Mouse (Mus musculus) gastrocnemius, adult 18-20 months (tissue): ENCODE results near the gene Mastl. TPM values are rescaled to one million over a fixed set of nuclear protein-coding genes. Genes with fewer than 3 reads are reported as not detected.

ENCODE experiments used
- DNase-seq: peaks from one replicate; pipeline ENCODE4 v3.0.0; 2021; ENCODE audit warnings: low spot score
- long read RNA-seq, 2 experiments: library from polyadenylated mRNA; stranded (forward); transcript quantifications; one replicate each; pipeline ENCODE4 v2.0.0; 2021
- total RNA-seq, 2 experiments: library from RNA; stranded (reverse); gene quantifications; 2 replicates each; pipeline ENCODE4 v1.2.3; 2021

Mastl gene
- under 1 TPM; 0.41 to 0.50 TPM for total RNA-seq
- long read RNA-seq, experiment 1 = 0 reads
- long read RNA-seq, experiment 2 = 0 reads

DNA sequence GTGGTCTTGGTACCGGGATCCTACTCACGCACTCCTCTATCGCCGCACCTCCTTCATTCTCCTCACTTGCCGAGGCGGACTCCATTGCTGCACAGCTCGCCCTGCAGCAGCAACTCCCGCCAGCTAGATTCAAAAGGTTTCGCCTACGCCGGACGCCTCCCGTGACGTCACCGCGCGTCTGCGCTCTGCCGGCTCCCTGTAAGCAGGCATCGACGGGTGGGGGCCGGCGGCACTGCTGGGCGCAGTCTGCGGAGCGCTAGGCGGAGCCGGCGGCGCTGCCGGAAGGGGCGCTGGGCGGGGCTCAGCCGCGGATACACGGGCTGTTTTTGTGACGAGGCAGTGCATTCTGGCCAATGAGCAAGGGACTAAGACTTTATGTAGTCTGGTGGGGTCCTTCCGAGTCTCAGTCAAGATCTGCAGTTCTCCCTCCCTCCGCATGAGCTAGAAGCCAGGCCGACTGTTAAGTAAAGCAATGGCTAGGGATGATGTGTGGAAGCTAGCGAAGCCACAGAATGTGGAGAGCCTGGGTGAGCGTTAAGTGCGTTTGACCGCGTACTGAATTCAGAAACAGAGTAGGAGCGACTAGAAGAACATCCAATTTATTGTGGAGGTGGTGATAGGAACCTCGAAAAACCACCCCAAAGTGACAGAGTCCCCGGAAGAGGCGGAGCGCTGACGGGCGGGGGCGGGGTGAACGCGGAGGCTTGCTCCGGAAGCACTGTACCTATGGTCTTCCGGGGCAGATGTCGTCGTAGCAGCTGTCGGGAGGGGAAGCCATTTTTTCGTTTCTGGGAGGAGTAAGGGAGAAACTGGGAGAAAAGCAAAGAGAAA lies at the start of gene Mastl, which contains the start of gene Yme1l1:
TSS of gene Mastl (minus strand) at position 248 of the 831 bp plus-strand sequence.
TSS of gene Yme1l1 (plus strand) at position 593 of the 831 bp plus-strand sequence.
- DNase-seq = peak; percentile 95

GRCm38 (mm10) chr2:23202900-23203670 lies 47.3 kb upstream of the Mastl start:
- no peak for DNase-seq

- DNase-seq = no peak
Observed at GRCm38 (mm10) chr2:23201034-23201433, 45.2 kb upstream of the Mastl start.

GRCm38 (mm10) chr2:23194366-23194765 lies 38.5 kb upstream of the Mastl start:
- no peak for DNase-seq

DNA sequence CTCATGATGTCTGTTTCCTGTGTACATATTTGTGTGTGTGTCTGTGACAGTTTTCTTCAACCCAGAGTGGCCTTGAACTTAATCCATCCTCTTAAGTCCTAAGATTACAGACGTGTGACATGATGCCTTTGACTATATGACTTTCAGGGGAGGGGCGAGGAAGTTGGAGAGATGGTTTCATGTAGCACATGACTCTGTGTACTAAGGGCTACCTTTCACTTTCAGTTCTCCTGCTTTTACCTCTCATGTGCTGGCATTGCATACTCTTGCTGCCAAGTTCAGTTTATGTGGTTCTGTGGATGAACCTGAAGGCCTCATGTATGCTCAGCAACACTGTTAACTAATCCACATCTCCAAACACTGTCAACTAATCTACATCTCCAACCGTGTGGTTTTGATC lies 16.5 kb upstream of the Mastl start:
- no peak for DNase-seq

GRCm38 (mm10) chr2:23156608-23157081 lies 821 bp upstream of the Mastl start:
- no peak for DNase-seq

DNA sequence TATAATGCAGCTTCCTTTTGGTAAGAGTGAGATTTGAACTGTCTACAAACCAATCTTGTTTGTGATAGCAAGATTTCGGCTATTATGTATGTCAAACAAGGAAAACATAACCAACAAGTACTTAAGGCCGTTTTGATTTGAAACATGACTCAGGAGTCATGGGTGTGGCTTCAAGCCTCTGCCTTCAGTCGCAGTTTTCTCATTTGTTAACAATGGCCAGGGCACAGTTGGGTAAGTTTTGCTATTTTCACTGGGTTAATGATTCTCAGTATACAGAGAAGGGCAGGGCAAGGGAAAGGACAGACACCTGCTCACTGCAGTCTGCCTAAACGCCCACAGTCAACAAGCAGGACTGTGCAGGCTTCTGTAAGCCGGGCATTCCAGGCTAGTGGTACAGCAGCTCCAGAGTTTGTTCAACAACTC lies 614 bp downstream of the Mastl start:
- DNase-seq = no peak

DNA sequence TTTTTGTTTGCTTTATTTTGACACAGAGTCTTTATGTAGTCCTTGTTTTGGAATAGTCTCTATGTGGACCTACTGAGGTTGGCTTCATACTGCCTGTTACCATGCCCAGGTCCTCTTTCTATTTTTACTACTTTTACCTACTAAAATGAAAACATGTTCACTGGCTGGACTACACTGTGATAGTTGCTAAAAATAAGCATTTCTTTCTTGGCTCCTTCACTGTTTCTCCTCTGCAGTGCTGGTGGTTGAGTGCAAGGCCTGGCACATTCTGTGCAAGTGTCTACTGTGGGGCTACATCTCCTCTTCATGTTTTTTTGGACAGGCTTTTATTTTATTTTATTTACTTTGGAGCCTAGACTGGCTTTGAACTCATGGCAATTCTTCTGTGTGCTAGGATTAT lies 36.3 kb downstream of the Mastl start:
- no peak for DNase-seq

- no peak for DNase-seq
Observed at GRCm38 (mm10) chr2:23102266-23102665, 53.6 kb downstream of the Mastl start.

- DNase-seq = no peak
Observed at GRCm38 (mm10) chr2:23097028-23097427, 58.8 kb downstream of the Mastl start.

DNA sequence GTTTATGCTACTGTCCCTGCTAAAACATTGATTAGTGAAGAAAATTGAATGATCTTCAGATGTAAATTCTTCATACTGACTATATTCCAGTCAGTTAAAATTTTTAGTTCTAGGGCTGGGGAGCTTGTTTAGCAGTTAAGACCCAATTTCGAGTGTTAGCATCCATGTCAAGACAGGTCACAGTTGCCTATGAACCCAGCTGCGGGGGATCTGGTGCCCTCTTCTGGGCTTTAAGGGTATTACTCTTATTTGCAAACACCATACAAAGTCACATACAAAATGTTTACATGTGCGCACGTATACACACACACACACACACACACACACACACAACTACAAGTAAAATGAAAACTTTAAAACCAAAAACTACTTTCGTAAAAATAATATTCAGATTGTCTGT lies 63.6 kb downstream of the Mastl start:
- DNase-seq = peak; percentile 24

DNA sequence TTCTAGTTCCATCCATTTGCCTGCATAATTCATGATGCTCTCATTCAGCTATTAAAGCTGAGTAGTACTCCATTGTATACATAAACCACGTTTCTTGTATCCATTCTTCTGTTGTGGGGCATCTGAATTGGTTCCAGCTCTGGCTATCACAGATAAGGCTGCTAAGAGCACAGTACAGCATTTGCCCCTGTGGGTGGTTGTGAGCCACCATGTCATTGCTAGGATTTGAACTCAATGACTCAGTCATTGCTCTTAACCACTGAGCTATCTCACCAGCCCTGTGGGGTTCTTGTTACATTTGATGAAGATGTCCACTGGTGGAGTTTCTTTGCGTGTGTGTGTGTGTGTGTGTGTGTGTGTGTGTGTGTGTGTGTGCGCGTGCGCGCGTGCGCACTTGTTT lies 71.3 kb downstream of the Mastl start:
- DNase-seq = no peak

GRCm38 (mm10) chr2:23078588-23078987 lies 77.2 kb downstream of the Mastl start:
- no peak for DNase-seq

DNA sequence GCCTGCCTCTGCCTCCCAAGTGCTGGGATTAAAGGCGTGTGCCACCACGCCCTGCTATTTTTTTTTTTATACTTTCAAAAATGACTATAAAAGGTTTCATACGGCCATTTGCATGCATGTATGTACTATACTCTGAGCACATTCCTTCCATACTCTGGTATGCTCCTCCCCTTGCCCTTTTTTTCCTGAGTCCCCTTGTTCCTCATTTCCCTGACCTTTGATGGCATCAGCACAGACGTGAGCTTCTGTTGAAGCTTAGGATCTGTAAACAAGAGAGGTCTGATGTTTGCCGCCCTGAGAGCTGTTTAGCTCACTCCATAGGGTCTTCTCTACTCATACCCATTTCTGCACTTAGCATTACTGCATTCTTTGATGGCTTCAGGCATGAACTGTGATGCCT lies 78.1 kb downstream of the Mastl start:
- no peak for DNase-seq

DNA sequence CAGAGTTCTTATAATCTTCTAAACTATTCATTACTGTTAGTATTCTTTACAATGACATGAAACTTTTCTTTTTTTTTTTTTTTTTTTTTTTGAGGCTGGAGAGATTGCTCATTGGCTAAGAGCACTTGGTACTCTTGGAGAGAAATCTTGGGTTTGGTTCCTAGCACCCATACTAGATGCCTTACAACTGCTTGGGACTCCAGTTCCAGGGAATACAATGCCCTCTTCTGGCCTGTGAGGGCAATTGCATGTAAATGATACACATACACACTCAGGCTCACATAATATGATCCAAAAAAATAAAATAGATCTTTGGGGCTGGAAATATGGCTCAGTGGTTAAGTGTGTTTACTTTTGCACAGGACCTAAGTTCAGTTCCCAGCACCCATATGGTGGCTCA lies 79.0 kb downstream of the Mastl start:
- no peak for DNase-seq

DNA sequence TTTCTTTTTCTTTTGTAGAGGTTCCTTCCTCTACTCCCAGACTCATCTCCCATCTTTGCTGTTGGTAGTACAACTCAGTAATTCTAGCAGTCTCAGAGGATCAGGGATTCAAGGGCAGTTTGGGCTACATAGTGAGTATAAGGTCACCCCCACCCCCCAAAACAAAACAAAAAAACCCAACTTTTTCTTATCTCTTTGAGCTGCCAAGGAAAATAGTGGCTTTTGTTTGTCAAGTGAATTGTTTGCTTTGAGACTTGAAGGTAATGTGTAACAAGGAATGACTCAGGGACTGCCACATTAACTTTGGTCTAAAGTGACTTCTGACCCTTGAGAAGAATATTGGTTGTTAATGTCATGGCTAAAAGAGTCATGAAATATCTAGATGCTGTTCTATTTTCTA lies 80.0 kb downstream of the Mastl start:
- no peak for DNase-seq

DNA sequence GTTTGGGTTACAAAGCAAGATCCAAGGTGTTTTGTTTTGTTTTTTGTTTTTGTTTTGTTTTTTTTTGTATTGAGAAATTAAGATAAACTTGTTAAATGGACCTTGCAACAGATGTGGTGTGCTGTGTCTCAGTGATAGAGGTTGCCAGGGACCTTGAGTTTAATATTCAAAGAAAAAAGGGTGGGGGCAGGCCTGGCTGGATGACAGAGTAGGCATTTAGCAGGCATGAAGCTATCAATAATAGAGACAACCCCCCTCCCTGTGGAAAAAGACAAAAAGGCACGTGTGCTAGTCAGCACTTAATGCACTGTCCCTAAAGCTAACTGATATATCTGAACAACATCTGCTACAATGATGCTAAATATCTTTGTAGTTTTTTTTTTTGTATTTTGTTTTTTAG lies 84.4 kb downstream of the Mastl start:
- DNase-seq = no peak

GRCm38 (mm10) chr2:23070491-23070890 lies 85.3 kb downstream of the Mastl start:
- no peak for DNase-seq

- peak; percentile 92 for DNase-seq
Observed at GRCm38 (mm10) chr2:23068894-23069744, 86.7 kb downstream of the Mastl start.

- no peak for DNase-seq
Observed at GRCm38 (mm10) chr2:23068370-23068737, 87.5 kb downstream of the Mastl start.

DNA sequence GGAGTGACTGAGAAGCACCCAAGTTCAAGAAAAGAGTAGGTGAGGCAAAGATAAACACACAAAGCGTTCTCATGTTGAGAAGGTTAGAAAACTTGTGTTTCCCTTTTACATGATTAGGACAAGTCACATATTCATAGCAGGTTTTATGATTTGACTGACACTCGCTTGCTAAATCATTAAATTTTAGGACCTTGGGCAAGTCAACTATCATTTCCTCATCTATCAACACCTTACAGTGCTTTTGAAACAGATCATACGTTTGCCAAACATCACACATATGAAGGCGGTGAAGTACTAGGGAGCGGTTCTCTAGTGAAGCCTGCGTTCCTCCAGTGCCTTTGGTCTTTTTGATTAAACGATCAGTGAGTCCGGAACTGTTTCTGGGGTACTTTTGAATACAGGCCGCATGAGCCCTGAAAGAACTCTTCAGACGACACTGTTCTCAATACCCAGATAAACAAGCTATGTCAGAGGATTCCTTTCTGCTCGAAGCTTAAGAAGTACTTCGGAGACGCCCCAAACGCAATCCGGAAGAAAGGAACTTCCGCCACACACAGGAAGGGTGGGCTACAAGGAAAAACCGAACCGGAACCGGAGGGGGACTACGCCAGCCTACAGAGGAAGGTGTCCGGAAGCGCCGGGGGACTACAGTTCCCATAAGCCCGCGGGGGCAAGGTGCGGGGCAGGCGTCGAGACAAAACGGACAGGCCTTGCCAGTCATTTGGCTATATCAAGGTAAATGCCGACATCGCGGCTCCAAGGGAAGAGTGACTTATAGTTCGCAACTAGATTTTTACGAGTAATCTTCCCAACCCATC lies 88.1 kb downstream of the Mastl start, which contains the start of gene Acbd5:
TSS of gene Acbd5 (plus strand) at position 616 of the 818 bp plus-strand sequence.
- DNase-seq = peak; percentile 97
